In genomic region chr10:60498538-60498937, GRCm38 (mm10) we compare ENCODE assay signal across 21 mouse cellular contexts.
A peak's percentile ranks its signal among the peaks of the same experiment; 100 is the strongest.
DNase-seq lines count a peak whose midpoint lies in the region; ATAC-seq lines count a peak whose summit lies in the region.
"Had no signal": no experiment of that assay in that cellular context is flagged by ENCODE, and none has a peak within 500 bp of the region (broad histone marks: within the 10 kb centered on the region; RNA-seq: fewer than 3 reads in every experiment).

No protein-coding gene starts in this region.

- no peak overlapping the region for H3K4me2 ChIP-seq in forebrain, embryonic 13.5 days
- no peak overlapping the region for H3K4me2 ChIP-seq in neural tube, embryonic 11.5 days (ENCODE audit: low read depth)
- no peak overlapping the region for H3K4me2 ChIP-seq in embryonic facial prominence, embryonic 11.5 days (ENCODE audit: low read depth, low read length)
- H3K4me2 ChIP-seq in liver, embryonic 11.5 days = no peak overlapping the region
- H3K4me2 ChIP-seq: heart, embryonic 13.5 days had no signal

- ATAC-seq in forebrain, embryonic 13.5 days = no peak
- peak; percentile 27; the same call in 1 of the 2 replicates for ATAC-seq in neural tube, embryonic 11.5 days (ENCODE audit: insufficient read depth, low FRiP score, low TSS enrichment)
- ATAC-seq in embryonic facial prominence, embryonic 11.5 days (replicated peaks; ENCODE audit: insufficient number of reproducible peaks, low FRiP score, low TSS enrichment, low read depth) = 0 out of 2 replicates have a peak, but pooled peaks have one; percentile 32
- no peak for ATAC-seq in liver, embryonic 11.5 days (replicated peaks; ENCODE audit: low FRiP score)
- ATAC-seq: forebrain, postnatal 0 days; inflammation-experienced regulatory T-cells, adult 6 months; liver, postnatal 0 days had no signal

- no peak for DNase-seq in forebrain, embryonic 10.5 days (ENCODE audit: extremely low spot score, low spot score)
- DNase-seq in neural tube, embryonic 11.5 days (ENCODE audit: low spot score) = no peak
- no peak for DNase-seq in neural tube, embryonic 10.5 days (ENCODE audit: extremely low spot score, low spot score)
- DNase-seq in embryonic facial prominence, embryonic 11.5 days (ENCODE audit: low spot score) = no peak
- DNase-seq in cerebellum, adult 9-11 months = no peak
- no peak for DNase-seq in urinary bladder, postnatal 14 days (ENCODE audit: low spot score)
- no peak for DNase-seq in liver, embryonic 11.5 days (ENCODE audit: low spot score)
- DNase-seq: cerebellum, adult 11-12 months; cerebellum, postnatal 36 days; forebrain, postnatal 0 days; kidney, adult 2 months; kidney, postnatal 14 days; left cerebral cortex, postnatal 4 days; liver; liver, postnatal 0 days; lung, postnatal 10 days; right cerebral cortex, postnatal 25 days; thymus, postnatal 36 days had no signal

- WGBS in forebrain, embryonic 10.5 days = 28% methylated on average over 4 of the region's 4 CpGs
- WGBS in forebrain, embryonic 13.5 days = 27% methylated on average over 4 of the region's 4 CpGs
- WGBS in neural tube, embryonic 11.5 days = 1% methylated on average over 4 of the region's 4 CpGs
- 29% methylated on average over 4 of the region's 4 CpGs for WGBS in embryonic facial prominence, embryonic 11.5 days
- WGBS in liver, embryonic 11.5 days = 22% methylated on average over 4 of the region's 4 CpGs

- H3K9me3 ChIP-seq in forebrain, embryonic 10.5 days = 0 out of 2 replicates have a peak, but pooled peaks cover 3% of the 10 kb centered on the region
- no peaks in the 10 kb centered on the region for H3K9me3 ChIP-seq in forebrain, embryonic 13.5 days (replicated peaks)
- H3K9me3 ChIP-seq in neural tube, embryonic 11.5 days (ENCODE audit: control insufficient read depth, low read length) = no peaks in the 10 kb centered on the region
- no peaks in the 10 kb centered on the region for H3K9me3 ChIP-seq in embryonic facial prominence, embryonic 11.5 days (replicated peaks; ENCODE audit: control insufficient read depth, low read length)
- no peaks in the 10 kb centered on the region for H3K9me3 ChIP-seq in liver, embryonic 11.5 days (ENCODE audit: control insufficient read depth, low read length)

- H3K27me3 ChIP-seq in forebrain, embryonic 10.5 days (ENCODE audit: poor library complexity, severe bottlenecking) = peaks cover 5% of the 10 kb centered on the region
- H3K27me3 ChIP-seq in forebrain, embryonic 13.5 days = no peaks in the 10 kb centered on the region
- H3K27me3 ChIP-seq in neural tube, embryonic 11.5 days (ENCODE audit: control insufficient read depth, insufficient read depth, low read length) = no peaks in the 10 kb centered on the region
- no peaks in the 10 kb centered on the region for H3K27me3 ChIP-seq in embryonic facial prominence, embryonic 11.5 days (ENCODE audit: control insufficient read depth, insufficient read depth, low read length)
- H3K27me3 ChIP-seq in liver, embryonic 11.5 days (replicated peaks; ENCODE audit: control insufficient read depth, insufficient read depth, low read length) = 0 out of 2 replicates have a peak, but pooled peaks cover 3% of the 10 kb centered on the region

- H3K4me1 ChIP-seq in forebrain, embryonic 10.5 days = peaks cover 22% of the 10 kb centered on the region
- no peaks in the 10 kb centered on the region for H3K4me1 ChIP-seq in forebrain, embryonic 13.5 days
- H3K4me1 ChIP-seq in neural tube, embryonic 11.5 days (ENCODE audit: control insufficient read depth, insufficient read depth, low read length) = no peaks in the 10 kb centered on the region; the same call in 1 of the 2 replicates
- H3K4me1 ChIP-seq in embryonic facial prominence, embryonic 11.5 days (ENCODE audit: control insufficient read depth, insufficient read depth, low read length) = no peaks in the 10 kb centered on the region
- no peaks in the 10 kb centered on the region for H3K4me1 ChIP-seq in liver, embryonic 11.5 days (replicated peaks; ENCODE audit: control insufficient read depth, insufficient read depth, low read length)
- H3K4me1 ChIP-seq: heart, embryonic 13.5 days had no signal

- 0 out of 2 replicates have a peak overlapping the region, but pooled peaks have one; percentile 35 for H3K27ac ChIP-seq in forebrain, embryonic 10.5 days
- H3K27ac ChIP-seq in forebrain, embryonic 13.5 days = no peak overlapping the region
- no peak overlapping the region for H3K27ac ChIP-seq in neural tube, embryonic 11.5 days (ENCODE audit: low read depth, low read length)
- no peak overlapping the region for H3K27ac ChIP-seq in embryonic facial prominence, embryonic 11.5 days (replicated peaks; ENCODE audit: low read depth, low read length)
- no peak overlapping the region for H3K27ac ChIP-seq in liver, embryonic 11.5 days (ENCODE audit: low read depth, low read length)
- H3K27ac ChIP-seq: heart, embryonic 13.5 days had no signal

- H3K4me3 ChIP-seq in forebrain, embryonic 10.5 days = no peak overlapping the region
- no peak overlapping the region for H3K4me3 ChIP-seq in forebrain, embryonic 13.5 days
- no peak overlapping the region for H3K4me3 ChIP-seq in neural tube, embryonic 11.5 days (ENCODE audit: low read depth, low read length)
- H3K4me3 ChIP-seq in embryonic facial prominence, embryonic 11.5 days (ENCODE audit: low read depth, low read length) = no peak overlapping the region
- no peak overlapping the region for H3K4me3 ChIP-seq in liver, embryonic 11.5 days (ENCODE audit: low read depth, low read length)
- H3K4me3 ChIP-seq: heart, embryonic 13.5 days had no signal

- H3K36me3 ChIP-seq in forebrain, embryonic 10.5 days (replicated peaks) = no peaks in the 10 kb centered on the region
- no peaks in the 10 kb centered on the region for H3K36me3 ChIP-seq in forebrain, embryonic 13.5 days (ENCODE audit: poor library complexity, severe bottlenecking)
- H3K36me3 ChIP-seq in neural tube, embryonic 11.5 days (ENCODE audit: control insufficient read depth, insufficient read depth, low read length) = no peaks in the 10 kb centered on the region
- H3K36me3 ChIP-seq in embryonic facial prominence, embryonic 11.5 days (replicated peaks; ENCODE audit: control insufficient read depth, insufficient read depth, low read depth, low read length) = no peaks in the 10 kb centered on the region
- no peaks in the 10 kb centered on the region for H3K36me3 ChIP-seq in liver, embryonic 11.5 days (ENCODE audit: control insufficient read depth, insufficient read depth, low read length)
- H3K36me3 ChIP-seq: heart, embryonic 13.5 days had no signal

- H3K9ac ChIP-seq in forebrain, embryonic 13.5 days = no peak overlapping the region
- H3K9ac ChIP-seq in neural tube, embryonic 11.5 days (ENCODE audit: low read length) = no peak overlapping the region
- H3K9ac ChIP-seq in embryonic facial prominence, embryonic 11.5 days (replicated peaks; ENCODE audit: low read length) = no peak overlapping the region
- no peak overlapping the region for H3K9ac ChIP-seq in liver, embryonic 11.5 days (ENCODE audit: low read depth, low read length)
- H3K9ac ChIP-seq: forebrain, postnatal 0 days; heart, embryonic 13.5 days; liver, postnatal 0 days had no signal

Comparison
In these comparisons a context has a peak if more than half of its experiments do, and no peak if none do; other contexts are left out.
1. ATAC-seq: peak in neural tube, embryonic 11.5 days (single experiment) and embryonic facial prominence, embryonic 11.5 days (single experiment); none in forebrain, embryonic 13.5 days (single experiment) and liver, embryonic 11.5 days (single experiment).